Mouse (Mus musculus): Measurements from ENCODE around the gene Trabd.

The Trabd gene

DNA sequence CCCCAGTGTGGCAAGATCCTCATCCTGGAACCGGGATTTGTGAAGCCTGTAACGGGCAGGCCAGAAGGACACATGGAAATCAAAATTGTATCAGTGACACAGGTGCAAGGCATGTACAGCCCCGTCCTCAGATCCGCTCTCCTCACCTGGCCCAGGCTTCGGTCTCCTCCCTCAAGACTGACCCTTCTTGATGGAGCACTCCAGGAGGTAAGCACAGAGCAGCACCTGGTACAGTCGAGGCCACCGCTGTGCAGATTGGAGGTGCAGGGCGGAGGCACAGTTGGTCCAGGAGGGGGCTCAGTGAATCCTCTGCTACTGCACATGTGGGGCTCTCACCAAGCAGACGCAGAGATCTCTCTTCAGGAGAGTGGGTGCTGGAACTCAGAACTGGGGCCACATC is 50.4 kb downstream of the Trabd start:
- no peak for DNase-seq (ENCODE audit: extremely low read depth, low read depth, low spot score)

DNA sequence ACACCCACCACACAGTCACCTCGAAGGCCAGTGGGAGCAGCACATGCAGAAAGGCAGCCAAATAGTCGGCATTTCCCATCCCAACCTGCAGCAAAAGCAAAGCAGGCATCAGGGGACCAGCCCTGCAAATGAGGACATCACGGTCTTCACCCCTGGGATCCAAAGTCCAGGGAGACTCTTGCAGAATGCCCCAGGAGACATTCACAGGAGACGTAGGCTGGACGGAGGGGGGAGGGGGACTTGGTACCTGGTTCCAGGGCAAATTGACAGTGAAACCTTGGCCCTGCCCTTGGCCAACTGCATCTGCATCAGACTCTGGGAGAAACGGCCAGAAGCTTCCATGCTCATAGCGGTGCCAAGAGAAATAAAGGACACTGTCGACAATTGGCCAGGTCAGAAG is 51.7 kb downstream of the Trabd start:
- DNase-seq (ENCODE audit: extremely low read depth, low read depth, low spot score) = no peak

DNA sequence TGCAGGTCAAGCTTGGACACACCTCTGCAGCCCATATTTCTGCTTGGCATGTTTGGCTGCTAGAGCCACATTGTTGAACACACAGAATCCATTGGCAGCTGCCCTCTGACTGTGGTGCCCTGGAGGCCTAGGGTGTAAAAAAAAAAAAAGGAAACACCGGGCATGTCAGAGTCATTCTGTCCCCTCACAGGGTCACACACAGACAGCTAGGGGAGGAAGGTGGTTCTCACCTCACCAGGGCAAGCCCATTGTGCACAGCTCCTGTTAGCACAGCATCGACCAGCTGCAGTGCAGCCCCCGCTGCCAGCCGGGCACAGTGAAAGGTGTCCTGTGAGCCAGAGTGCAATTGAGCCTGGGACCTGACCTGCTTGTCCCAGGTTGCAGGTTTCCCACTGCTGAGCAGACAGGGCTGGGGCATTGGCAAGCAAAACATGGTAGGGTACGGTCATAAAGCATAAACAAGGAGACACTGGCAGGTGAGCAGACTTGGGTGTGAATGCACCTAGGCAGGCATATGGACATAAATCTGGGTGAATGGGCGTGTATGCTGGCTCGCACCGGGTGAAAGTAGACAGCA is 52.5 kb downstream of the Trabd start:
- no peak for DNase-seq (ENCODE audit: extremely low read depth, low read depth, low spot score)

DNA sequence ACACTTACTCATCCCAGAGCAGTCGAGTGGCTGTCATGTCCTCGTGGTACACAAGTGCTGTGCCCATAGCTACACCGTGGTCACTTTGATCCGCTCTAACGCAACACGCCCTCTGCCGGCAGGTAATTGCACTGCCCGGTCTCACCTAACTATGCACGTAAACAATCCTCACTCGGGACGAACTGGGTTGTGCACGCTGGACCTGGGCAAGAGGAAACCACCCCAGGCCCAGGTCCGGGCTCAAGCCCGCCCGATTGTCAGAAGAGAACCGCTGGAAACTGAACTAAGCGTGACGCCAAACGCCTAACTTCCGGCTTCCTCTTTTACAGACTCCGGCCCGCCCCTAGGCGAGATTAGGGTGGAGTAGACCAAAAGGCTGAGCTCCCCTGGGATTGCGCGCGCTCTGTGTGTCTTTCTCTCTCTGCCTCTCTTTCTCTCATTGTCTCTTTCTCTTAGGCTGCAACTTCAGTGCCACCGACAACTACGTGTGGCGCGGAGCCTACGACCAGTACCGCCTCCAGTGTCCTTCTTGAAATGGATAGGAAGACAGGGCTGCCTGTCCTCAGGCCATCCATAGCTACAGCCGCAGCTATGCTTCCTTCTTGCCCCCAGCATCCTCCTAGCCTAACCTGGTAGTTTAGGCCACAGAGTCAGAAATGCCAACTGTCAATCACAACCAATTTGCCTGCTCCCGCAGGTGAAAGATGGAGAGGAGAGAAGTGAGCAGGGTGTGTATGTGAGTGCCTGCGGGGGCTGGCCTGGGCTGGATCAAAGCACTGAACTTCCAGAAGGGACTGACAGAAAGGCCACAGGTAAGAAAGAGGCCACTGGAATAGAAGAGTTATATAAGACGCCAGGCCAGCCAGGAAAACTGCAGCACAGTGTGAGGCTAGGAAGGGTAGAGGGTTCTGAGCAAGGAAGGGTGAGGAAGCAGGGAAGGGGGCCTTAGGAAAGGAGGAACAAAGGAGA is 53.7 kb downstream of the Trabd start, which contains the start of gene Hdac10:
Hdac10 (minus strand) TSS at position 319 of the 969 bp plus-strand sequence.
- DNase-seq (ENCODE audit: extremely low read depth, low read depth, low spot score) = no peak

DNA sequence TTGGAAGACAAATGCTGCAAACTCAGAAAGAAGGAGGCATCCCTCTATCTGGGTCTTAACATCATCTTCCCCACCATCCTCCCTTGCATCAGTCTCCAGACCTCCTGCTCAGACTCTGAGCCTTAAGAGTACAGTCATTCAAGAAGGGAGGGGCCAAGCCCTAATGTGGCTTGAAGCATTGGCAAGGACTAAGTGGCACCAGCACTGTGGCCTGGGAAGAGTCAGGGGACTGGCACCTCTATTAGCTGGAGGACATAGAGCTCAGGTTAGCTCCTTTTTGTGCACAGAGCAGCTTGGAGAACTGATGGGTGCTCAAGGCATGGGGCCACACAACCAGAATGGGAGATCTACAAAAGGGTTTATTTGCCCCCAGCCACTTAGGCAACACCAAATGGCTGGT is 55.3 kb downstream of the Trabd start:
- DNase-seq (ENCODE audit: extremely low read depth, low read depth, low spot score) = no peak

DNA sequence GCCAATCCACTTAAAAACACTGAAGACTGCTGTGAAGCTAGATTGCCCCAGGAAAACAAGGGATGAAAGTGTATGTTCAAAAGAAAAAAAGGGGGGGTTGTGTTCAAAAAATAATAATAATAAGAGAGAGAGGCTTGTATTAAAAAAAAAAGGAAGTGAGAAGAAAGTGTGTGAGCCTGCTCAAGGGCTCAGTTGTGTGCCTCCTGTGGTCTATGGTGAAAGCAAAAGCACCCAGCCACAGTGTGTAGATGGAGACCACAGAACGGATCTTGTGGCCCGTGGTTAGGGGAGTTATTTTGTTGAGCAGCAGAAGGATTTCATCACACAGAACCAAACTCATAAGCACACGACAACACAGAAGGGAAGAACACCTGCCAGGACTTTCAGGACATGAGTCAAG is 56.4 kb downstream of the Trabd start:
- no peak for DNase-seq (ENCODE audit: extremely low read depth, low read depth, low spot score)

Data from fat pad, adult 2 months (tissue).